Comparison of ENCODE assay signal across 14 mouse cellular contexts in genomic region chr14:67554897-67555296, GRCm38 (mm10).
"Had no signal": no experiment of that assay in that cellular context is flagged by ENCODE, and none has a peak within 500 bp of the region (broad histone marks: within the 10 kb centered on the region; RNA-seq: fewer than 3 reads in every experiment).

No protein-coding gene starts in this region.

- H3K9me3 ChIP-seq: kidney, embryonic 15.5 days; limb, embryonic 10.5 days; midbrain, embryonic 12.5 days had no signal

- DNase-seq: kidney, adult 2 months; kidney, postnatal 14 days; lung, embryonic 14.5 days; lung, postnatal 10 days; lung, postnatal 4 days; right cerebral cortex, adult 18-20 months; thymus, postnatal 4 days had no signal

- H3K27ac ChIP-seq: kidney, embryonic 15.5 days; left cerebral cortex, adult 2 months; limb, embryonic 10.5 days; midbrain, embryonic 12.5 days; stomach, postnatal 0 days had no signal

- H3K36me3 ChIP-seq: kidney, embryonic 15.5 days; limb, embryonic 10.5 days; midbrain, embryonic 12.5 days had no signal

- H3K4me1 ChIP-seq: kidney, embryonic 15.5 days had no signal

- H3K4me2 ChIP-seq: kidney, embryonic 15.5 days; liver, embryonic 11.5 days; lung, embryonic 14.5 days; midbrain, embryonic 12.5 days had no signal

- H3K9ac ChIP-seq: kidney, embryonic 15.5 days; lung, embryonic 14.5 days; midbrain, embryonic 12.5 days had no signal

- ATAC-seq: intestine, embryonic 16.5 days had no signal

- H3K27me3 ChIP-seq: kidney, embryonic 15.5 days; midbrain, embryonic 12.5 days had no signal

- H3K4me3 ChIP-seq: kidney, embryonic 15.5 days; left cerebral cortex, adult 2 months; limb, embryonic 10.5 days; midbrain, embryonic 12.5 days had no signal
